Mouse (Mus musculus): ENCODE results near the gene Tomm7.

GRCm38 (mm10) chr5:23859896-23860295 lies 15.9 kb upstream of the Tomm7 start:
- TF ChIP-seq NRF1 (IDR thresholded peaks at IDR 0.05; ENCODE audit: low read depth, low read length) (no peak), CTCF (conservative IDR thresholded peaks at IDR 0.05 in 1 of 2, IDR thresholded peaks at IDR 0.05 in 1 of 2; ENCODE audit: low read depth in 2 of 2, low read length in 2 of 2) (no peak), POLR2A (IDR thresholded peaks at IDR 0.05; ENCODE audit: low read depth, low read length) (no peak), ZNF384 (IDR thresholded peaks at IDR 0.05; ENCODE audit: low read depth, low read length) (no peak), ZMIZ1 (IDR thresholded peaks at IDR 0.05; ENCODE audit: low read depth, low read length) (no peak), EP300 (IDR thresholded peaks at IDR 0.05; ENCODE audit: low read length) (no peak), BHLHE40 (IDR thresholded peaks at IDR 0.05; ENCODE audit: low read depth, low read length) (no peak), SMC3 (IDR thresholded peaks at IDR 0.05; ENCODE audit: low read depth, low read length) (no peak)

Data from CH12.LX (cell line).